Mouse (Mus musculus): Measurements from ENCODE around the gene Trpc6.
A peak's percentile ranks its signal among the peaks of the same experiment; 100 is the strongest.

The Trpc6 gene

GRCm38 (mm10) chr9:8544041-8544794 is at the start of gene Trpc6:
Trpc6 (plus strand) TSS chr9:8544142.
- peak; percentile 39 for DNase-seq

DNA sequence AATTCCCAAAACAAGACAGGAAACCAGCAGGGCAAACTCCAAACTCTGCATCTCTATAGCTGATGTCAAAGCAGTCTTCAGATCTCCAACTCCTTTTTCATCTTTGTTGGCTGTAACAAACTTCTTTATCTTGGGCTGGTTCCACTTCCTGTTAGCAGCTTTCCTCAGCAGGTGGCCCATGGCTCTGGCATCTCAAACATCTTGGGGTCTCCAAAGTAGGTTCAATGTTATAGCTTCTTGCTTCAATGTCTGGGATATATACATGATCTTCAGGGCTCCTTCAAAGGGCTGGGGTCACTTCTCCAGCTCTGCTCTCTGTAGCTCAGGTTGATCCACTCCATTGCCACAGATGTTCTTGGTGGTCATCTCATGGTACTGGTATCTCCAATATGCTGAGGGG is 23.0 kb upstream of the Trpc6 start:
- no peak for DNase-seq

DNA sequence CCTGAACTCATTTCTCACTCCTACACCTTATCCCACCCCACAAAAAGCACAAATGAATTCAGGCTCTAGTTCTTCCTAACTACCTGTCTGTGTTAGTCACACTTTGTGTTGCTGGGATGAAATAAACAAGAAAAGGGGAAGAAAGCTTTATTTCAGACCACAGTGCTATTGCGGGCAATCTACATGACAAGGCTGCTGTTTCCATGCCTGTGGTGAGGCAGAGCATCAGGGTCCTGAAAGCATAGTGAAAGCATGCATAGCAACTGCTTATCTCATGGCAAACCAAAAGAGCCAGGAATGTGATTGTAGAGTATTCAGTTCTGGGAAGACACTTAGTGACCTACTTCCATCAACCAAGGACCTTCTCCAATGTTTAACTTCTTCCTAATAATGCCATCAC is 10.3 kb upstream of the Trpc6 start:
- no peak for DNase-seq

DNA sequence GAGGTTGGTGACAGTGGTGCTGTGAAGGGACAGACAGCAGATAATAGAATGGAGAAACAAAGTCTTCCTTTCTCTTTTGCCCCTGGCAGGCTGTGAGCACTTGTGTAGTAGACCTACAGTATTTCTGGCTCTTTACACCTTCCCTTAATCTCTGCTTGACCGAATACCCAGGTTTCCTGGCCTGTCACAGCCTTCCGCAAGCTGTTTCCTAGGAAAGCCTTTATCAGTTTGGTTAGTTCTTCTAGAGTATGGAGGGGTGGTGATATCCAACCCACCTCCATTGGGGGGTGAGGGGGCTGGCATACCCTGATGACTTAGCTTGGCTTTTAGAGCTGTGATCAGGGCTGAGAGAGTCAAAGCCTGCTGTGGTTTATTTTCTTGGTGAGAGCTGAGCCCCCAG is 1.3 kb downstream of the Trpc6 start:
- no peak for DNase-seq

DNA sequence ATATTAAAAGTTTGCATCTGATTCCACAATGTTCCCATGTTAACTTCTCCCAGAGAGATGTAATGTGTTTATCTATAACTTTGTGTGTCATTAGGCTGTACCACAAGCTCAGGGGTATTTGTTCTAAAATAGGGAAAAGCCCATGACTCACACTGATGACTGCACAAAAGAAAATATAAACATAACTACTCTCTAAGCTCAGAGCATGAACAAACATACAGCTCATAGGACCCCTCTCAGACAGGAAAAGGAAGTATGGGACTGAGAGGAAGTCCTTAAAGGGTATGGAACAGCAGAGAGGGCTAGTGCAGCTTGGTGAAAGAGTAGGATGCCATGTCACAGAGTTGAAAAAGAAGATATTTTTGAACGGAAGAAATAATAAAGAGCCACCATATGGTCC is 14.6 kb downstream of the Trpc6 start:
- no peak for DNase-seq

DNA sequence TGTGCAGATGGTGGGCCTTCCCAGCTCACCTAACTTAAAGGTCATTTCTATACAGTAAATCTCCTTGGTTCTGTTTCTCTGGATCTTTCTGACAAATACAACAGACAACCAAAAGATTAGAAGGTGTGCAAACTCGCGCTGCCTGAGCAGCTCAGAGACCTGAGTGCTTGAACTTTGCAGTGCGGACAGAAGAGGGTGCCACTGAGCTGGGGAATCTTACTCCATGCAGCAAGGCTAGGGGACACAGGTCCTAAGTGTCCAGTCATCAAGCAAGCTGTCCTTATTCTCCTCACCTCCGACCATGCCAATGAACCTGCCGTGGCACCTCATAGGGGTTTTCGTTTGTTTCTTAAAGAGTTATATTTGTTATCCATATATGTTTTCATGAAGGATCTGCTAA is 48.7 kb downstream of the Trpc6 start:
- no peak for DNase-seq

- DNase-seq: no peak
These were observed 53.1 kb downstream of the Trpc6 start for GRCm38 (mm10) chr9:8597089-8597488.

GRCm38 (mm10) chr9:8606816-8607491 is 63.0 kb downstream of the Trpc6 start:
- DNase-seq: no peak

DNA sequence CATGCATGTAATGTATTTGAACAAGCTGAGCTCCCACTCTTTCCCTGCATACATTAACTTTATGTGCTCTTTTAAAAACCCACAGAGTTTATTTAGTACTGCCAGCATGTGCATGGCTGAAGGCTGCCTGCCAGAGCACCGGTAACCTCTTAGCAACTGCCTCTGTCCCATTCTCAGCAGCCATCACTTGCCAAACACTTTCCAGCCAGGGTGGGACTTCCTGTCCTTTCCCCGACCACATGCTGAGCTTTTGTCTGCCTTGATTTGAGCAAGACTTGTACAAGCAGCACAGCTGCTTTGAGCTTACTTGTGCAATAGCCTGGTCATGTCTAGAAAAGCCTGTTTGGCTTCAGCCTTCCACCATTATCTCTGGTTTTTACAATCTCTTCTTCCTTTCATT is 90.4 kb downstream of the Trpc6 start:
- peak; percentile 0 for DNase-seq

DNA sequence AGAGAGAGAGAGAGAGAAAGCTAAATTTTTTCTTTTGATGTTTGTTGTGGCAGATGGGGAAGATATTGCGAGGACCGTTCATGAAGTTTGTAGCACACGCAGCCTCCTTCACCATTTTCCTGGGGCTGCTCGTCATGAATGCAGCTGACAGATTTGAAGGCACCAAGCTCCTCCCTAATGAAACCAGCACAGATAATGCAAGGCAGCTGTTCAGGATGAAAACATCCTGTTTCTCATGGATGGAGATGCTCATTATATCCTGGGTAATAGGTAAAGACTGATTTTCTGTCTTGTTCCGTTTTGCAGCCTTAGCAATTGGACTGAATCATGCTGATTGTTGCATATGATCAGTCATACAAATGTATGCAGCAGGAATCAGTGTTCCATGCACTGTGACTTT is 99.5 kb downstream of the Trpc6 start:
- no peak for DNase-seq

GRCm38 (mm10) chr9:8655347-8655746 is 111.4 kb downstream of the Trpc6 start:
- DNase-seq: no peak

- DNase-seq: no peak
These were observed 129.0 kb downstream of the Trpc6 start for GRCm38 (mm10) chr9:8672944-8673343.

GRCm38 (mm10) chr9:8676607-8677006 is 132.7 kb downstream of the Trpc6 start:
- DNase-seq: no peak

DNA sequence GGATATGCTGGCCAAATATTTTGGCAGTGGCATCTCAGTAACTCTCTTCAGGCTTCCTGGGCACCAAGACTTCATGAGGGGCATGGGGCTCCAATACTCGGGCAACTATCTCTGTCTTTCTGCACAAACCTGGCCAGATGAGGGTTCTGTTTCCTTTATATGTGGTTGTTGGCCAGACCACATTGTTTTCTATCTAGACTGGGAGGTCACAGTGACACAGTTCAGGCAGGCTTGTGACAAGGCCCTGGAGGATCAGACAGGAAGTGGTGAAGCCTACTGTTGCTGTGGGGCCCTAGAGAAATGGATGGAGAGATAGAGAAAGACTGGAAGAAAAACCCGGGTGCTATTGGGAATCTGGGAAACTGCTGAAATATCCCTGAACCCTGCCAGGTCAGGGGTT is 149.2 kb downstream of the Trpc6 start:
- DNase-seq: no peak

DNA sequence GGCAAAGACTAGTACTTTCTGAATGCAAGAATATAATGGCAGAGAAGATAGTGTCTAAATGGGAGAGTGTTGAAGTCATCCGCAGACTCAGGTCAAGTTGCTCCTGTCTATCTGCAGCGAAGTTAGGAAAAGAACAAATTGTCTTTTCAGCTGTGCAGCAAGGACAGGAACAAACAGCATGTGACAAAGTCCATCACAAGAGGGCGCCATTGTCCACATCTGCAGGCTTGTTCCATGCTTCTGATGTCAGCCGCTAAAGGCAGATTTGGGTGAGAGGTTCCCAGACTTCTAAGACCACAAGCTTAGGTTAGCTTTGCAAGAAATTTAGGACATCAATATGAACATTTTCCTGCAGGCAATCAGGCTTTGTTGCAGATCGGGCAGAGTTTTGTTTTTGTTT is 156.7 kb downstream of the Trpc6 start:
- peak; percentile 83 for DNase-seq

- no peak for DNase-seq
These were observed 159.6 kb downstream of the Trpc6 start for GRCm38 (mm10) chr9:8703516-8703915.

- DNase-seq: no peak
These were observed 160.0 kb downstream of the Trpc6 start for GRCm38 (mm10) chr9:8703956-8704355.

DNA sequence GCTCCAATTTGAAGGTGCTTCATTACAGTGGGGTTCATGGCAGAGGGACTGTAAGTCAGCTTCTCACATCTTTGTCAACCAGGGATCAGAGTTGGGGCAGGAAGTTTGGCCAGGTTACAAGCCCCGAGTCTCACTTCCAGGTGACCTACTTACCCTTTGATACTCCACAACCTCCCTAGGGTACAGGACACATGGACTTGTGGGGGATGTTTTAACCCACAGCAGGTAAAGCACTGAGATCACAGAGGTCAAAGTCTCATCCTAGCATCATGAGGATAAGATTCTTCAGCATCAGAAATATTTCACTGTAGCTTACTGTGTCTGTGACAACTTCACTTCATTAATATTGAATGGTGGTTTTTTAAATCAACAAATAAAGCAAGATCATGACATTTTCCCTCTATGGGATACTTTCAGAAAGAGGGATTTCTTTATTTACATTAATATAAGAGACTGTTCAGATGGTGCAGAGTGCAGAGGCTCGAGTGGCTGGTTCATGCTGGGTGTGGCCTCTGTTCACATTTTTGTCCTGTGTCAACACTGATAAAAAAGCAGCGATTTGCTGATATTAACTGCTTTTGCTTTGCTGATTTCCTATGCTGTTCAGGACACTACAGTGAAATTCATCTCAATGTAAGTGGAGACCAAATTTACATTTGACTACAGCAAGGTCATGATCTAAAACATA is 166.3 kb downstream of the Trpc6 start:
- no peak for DNase-seq

- no peak for DNase-seq
These were observed 175.1 kb downstream of the Trpc6 start for GRCm38 (mm10) chr9:8719017-8719416.

DNA sequence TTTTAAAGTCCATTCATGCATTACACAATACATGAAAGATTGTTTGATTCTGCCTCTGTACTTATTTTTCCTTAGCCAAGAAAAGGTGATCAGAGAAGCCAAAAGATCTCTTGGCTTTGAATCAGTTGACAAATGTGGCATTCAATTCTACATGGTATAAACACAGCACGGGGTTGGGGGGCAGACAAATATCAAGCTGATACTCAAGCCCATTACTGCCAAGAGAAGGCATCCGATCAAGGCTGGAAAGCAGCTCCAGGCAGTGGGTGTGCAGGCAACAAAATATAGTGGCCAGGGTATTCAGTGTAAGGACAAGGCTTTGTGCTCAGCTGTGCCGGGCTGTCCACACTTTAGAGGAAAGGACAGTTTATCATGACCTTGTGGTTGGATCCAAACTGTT is 185.1 kb downstream of the Trpc6 start:
- no peak for DNase-seq

Measured in lung, postnatal 36 days (tissue).